Mouse (Mus musculus): ENCODE data around the gene Olfr578. TPM values are rescaled to one million over a fixed set of nuclear protein-coding genes. Genes with fewer than 3 reads are reported as not detected.

The Olfr578 gene
- polyA plus RNA-seq (2015; fragmentation: Nextera tagmentation; extraction: Ambion mirVana), result not detected in 2 replicates

DNA sequence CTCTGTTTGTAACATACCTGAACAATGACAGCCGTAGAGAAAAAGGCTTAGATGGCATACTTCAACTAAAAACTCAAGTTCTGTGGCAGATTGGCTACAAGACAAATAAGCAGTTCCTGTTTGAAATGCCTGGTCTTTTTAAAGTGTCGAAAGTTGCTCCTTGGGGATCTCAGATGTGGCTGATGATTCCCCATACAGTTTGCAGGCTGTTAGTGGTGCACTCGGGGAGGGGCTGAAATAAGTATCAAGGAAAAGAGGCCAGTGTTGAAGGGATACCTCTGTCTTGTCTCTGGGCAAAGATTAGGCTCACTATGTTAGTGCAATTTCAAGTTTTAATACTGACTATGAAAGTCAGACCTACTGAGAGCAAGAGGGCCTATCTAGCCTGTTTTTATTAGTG, at the start of gene Olfr578:
Olfr578 (minus strand) TSS at position 101 of the 400 bp plus-strand sequence.
- Histone ChIP-seq H3K4me2 (ENCODE audit: low read depth, low read length) (no peak within 1 kb of the TSS), H3K4me1 (replicated peaks; ENCODE audit: control insufficient read depth, insufficient read depth, low read length) (no peaks in the 10 kb centered on the region), H3K9me3 (ENCODE audit: control insufficient read depth, low read length) (no peaks in the 10 kb centered on the region), H3K4me3 (ENCODE audit: low read length) (no peak within 1 kb of the TSS), H3K9ac (ENCODE audit: low read length) (no peak within 1 kb of the TSS), H3K36me3 (ENCODE audit: control insufficient read depth, insufficient read depth, low read length) (no peaks in the 10 kb centered on the region), H3K27ac (ENCODE audit: low read length) (no peak within 1 kb of the TSS), H3K27me3 (ENCODE audit: control insufficient read depth, insufficient read depth, low read depth, low read length) (no peaks in the 10 kb centered on the region)
- 48% methylated on average over 3 of the region's 3 CpGs for WGBS
- ATAC-seq (ENCODE audit: low read depth), result no peak

GRCm38 (mm10) chr7:103037724-103038123, 48.6 kb upstream of the Olfr578 start, which contains the start of gene Olfr582:
Olfr582 (plus strand) TSS chr7:103038024.
- H3K4me1 ChIP-seq (replicated peaks; ENCODE audit: control insufficient read depth, insufficient read depth, low read length), result no peaks in the 10 kb centered on the region
- H3K27me3 ChIP-seq (ENCODE audit: control insufficient read depth, insufficient read depth, low read depth, low read length), result no peaks in the 10 kb centered on the region
- no peaks in the 10 kb centered on the region for H3K9me3 ChIP-seq (ENCODE audit: control insufficient read depth, low read length)
- no peak within 1 kb of the TSS for H3K4me2 ChIP-seq (ENCODE audit: low read depth, low read length)
- H3K9ac ChIP-seq (ENCODE audit: low read length), result no peak within 1 kb of the TSS
- H3K36me3 ChIP-seq (ENCODE audit: control insufficient read depth, insufficient read depth, low read length), result no peaks in the 10 kb centered on the region
- H3K27ac ChIP-seq (ENCODE audit: low read length), result no peak within 1 kb of the TSS
- H3K4me3 ChIP-seq (ENCODE audit: low read length), result no peak within 1 kb of the TSS
- ATAC-seq (ENCODE audit: low read depth), result no peak

- no peak for ATAC-seq (ENCODE audit: low read depth)
Measured at GRCm38 (mm10) chr7:102975843-102976242, 13.3 kb downstream of the Olfr578 start, which contains the start of gene Olfr577. Olfr577 (minus strand) TSS chr7:102975943.

GRCm38 (mm10) chr7:102974399-102974798, 14.7 kb downstream of the Olfr578 start:
- Histone ChIP-seq H3K36me3 (ENCODE audit: control insufficient read depth, insufficient read depth, low read length) (no peaks in the 10 kb centered on the region), H3K27ac (ENCODE audit: low read length) (no peak overlapping the region), H3K4me3 (ENCODE audit: low read length) (no peak overlapping the region), H3K9ac (ENCODE audit: low read length) (no peak overlapping the region), H3K4me1 (replicated peaks; ENCODE audit: control insufficient read depth, insufficient read depth, low read length) (no peaks in the 10 kb centered on the region), H3K9me3 (ENCODE audit: control insufficient read depth, low read length) (no peaks in the 10 kb centered on the region), H3K4me2 (ENCODE audit: low read depth, low read length) (no peak overlapping the region), H3K27me3 (ENCODE audit: control insufficient read depth, insufficient read depth, low read depth, low read length) (no peaks in the 10 kb centered on the region)
- WGBS, result 45% methylated on average over 1 of the region's 1 CpGs
- ATAC-seq (ENCODE audit: low read depth), result no peak

More at GRCm38 (mm10) chr7:102975843-102976242, 13.3 kb downstream of the Olfr578 start, which contains the start of gene Olfr577:
- Histone ChIP-seq H3K4me3 (ENCODE audit: low read length) (no peak within 1 kb of the TSS), H3K9ac (ENCODE audit: low read length) (no peak within 1 kb of the TSS), H3K9me3 (ENCODE audit: control insufficient read depth, low read length) (no peaks in the 10 kb centered on the region), H3K4me1 (replicated peaks; ENCODE audit: control insufficient read depth, insufficient read depth, low read length) (no peaks in the 10 kb centered on the region), H3K4me2 (ENCODE audit: low read depth, low read length) (no peak within 1 kb of the TSS), H3K27ac (ENCODE audit: low read length) (no peak within 1 kb of the TSS), H3K36me3 (ENCODE audit: control insufficient read depth, insufficient read depth, low read length) (no peaks in the 10 kb centered on the region), H3K27me3 (ENCODE audit: control insufficient read depth, insufficient read depth, low read depth, low read length) (no peaks in the 10 kb centered on the region)
- WGBS, result 67% methylated on average over 2 of the region's 2 CpGs

DNA sequence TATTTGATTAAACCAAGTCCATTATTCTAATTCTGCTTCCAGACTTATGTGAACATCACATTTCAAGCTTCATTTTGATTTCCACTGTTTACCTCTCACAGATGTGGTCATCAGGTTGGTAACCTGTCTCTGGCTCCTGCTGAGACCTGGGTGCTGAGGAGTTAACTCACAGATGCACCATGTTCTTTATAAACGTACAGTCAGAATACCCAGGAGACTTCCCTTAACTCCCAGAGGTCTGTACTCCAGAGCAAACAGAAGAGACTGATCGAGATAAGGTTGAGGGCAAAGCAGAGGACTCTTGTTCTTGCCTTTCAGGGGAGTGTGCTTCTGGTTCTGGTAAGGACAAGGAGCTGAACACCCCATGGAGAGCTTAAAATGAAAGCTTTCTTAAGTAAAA, 26.8 kb downstream of the Olfr578 start, which contains the start of gene Olfr576:
Olfr576 (plus strand) TSS at position 301 of the 400 bp plus-strand sequence.
- no peak within 1 kb of the TSS for H3K27ac ChIP-seq (ENCODE audit: low read length)
- ATAC-seq (ENCODE audit: low read depth), result no peak
- no peak within 1 kb of the TSS for H3K9ac ChIP-seq (ENCODE audit: low read length)
- 10% methylated on average over 2 of the region's 2 CpGs for WGBS
- no peak within 1 kb of the TSS for H3K4me3 ChIP-seq (ENCODE audit: low read length)
- no peaks in the 10 kb centered on the region for H3K36me3 ChIP-seq (ENCODE audit: control insufficient read depth, insufficient read depth, low read length)
- 0 out of 2 replicates have a peak, but pooled peaks cover 1% of the 10 kb centered on the region for H3K4me1 ChIP-seq (replicated peaks; ENCODE audit: control insufficient read depth, insufficient read depth, low read length)
- no peak within 1 kb of the TSS for H3K4me2 ChIP-seq (ENCODE audit: low read depth, low read length)
- no peaks in the 10 kb centered on the region for H3K9me3 ChIP-seq (ENCODE audit: control insufficient read depth, low read length)
- no peaks in the 10 kb centered on the region for H3K27me3 ChIP-seq (ENCODE audit: control insufficient read depth, insufficient read depth, low read depth, low read length)

GRCm38 (mm10) chr7:102958593-102958992, 30.5 kb downstream of the Olfr578 start, which contains the start of gene Olfr575:
Olfr575 (minus strand) TSS chr7:102958775.
- Histone ChIP-seq H3K27me3 (ENCODE audit: control insufficient read depth, insufficient read depth, low read depth, low read length) (no peaks in the 10 kb centered on the region), H3K27ac (ENCODE audit: low read length) (no peak within 1 kb of the TSS), H3K9me3 (ENCODE audit: control insufficient read depth, low read length) (no peaks in the 10 kb centered on the region), H3K4me3 (ENCODE audit: low read length) (no peak within 1 kb of the TSS), H3K36me3 (ENCODE audit: control insufficient read depth, insufficient read depth, low read length) (no peaks in the 10 kb centered on the region), H3K4me1 (replicated peaks; ENCODE audit: control insufficient read depth, insufficient read depth, low read length) (no peaks in the 10 kb centered on the region), H3K9ac (ENCODE audit: low read length) (no peak within 1 kb of the TSS), H3K4me2 (ENCODE audit: low read depth, low read length) (no peak within 1 kb of the TSS)
- WGBS, result 27% methylated on average over 1 of the region's 1 CpGs
- no peak for ATAC-seq (ENCODE audit: low read depth)

GRCm38 (mm10) chr7:102958137-102958536, 31.0 kb downstream of the Olfr578 start:
- WGBS, result 49% methylated on average over 3 of the region's 3 CpGs
- H3K9ac ChIP-seq (ENCODE audit: low read length), result no peak overlapping the region
- no peak overlapping the region for H3K4me2 ChIP-seq (ENCODE audit: low read depth, low read length)
- no peak for ATAC-seq (ENCODE audit: low read depth)
- H3K4me3 ChIP-seq (ENCODE audit: low read length), result no peak overlapping the region
- no peak overlapping the region for H3K27ac ChIP-seq (ENCODE audit: low read length)
- no peaks in the 10 kb centered on the region for H3K27me3 ChIP-seq (ENCODE audit: control insufficient read depth, insufficient read depth, low read depth, low read length)
- no peaks in the 10 kb centered on the region for H3K4me1 ChIP-seq (replicated peaks; ENCODE audit: control insufficient read depth, insufficient read depth, low read length)
- H3K9me3 ChIP-seq (ENCODE audit: control insufficient read depth, low read length), result no peaks in the 10 kb centered on the region
- H3K36me3 ChIP-seq (ENCODE audit: control insufficient read depth, insufficient read depth, low read length), result no peaks in the 10 kb centered on the region

- 43% methylated on average over 1 of the region's 1 CpGs for WGBS
- no peaks in the 10 kb centered on the region for H3K36me3 ChIP-seq (ENCODE audit: control insufficient read depth, insufficient read depth, low read length)
- H3K9me3 ChIP-seq (ENCODE audit: control insufficient read depth, low read length), result no peaks in the 10 kb centered on the region
- H3K4me1 ChIP-seq (replicated peaks; ENCODE audit: control insufficient read depth, insufficient read depth, low read length), result no peaks in the 10 kb centered on the region
- H3K4me2 ChIP-seq (ENCODE audit: low read depth, low read length), result no peak overlapping the region
- H3K27me3 ChIP-seq (ENCODE audit: control insufficient read depth, insufficient read depth, low read depth, low read length), result no peaks in the 10 kb centered on the region
- H3K9ac ChIP-seq (ENCODE audit: low read length), result no peak overlapping the region
- H3K27ac ChIP-seq (ENCODE audit: low read length), result no peak overlapping the region
- H3K4me3 ChIP-seq (ENCODE audit: low read length), result no peak overlapping the region
- no peak for ATAC-seq (ENCODE audit: low read depth)
Measured at GRCm38 (mm10) chr7:102950732-102951131, 38.4 kb downstream of the Olfr578 start.

DNA sequence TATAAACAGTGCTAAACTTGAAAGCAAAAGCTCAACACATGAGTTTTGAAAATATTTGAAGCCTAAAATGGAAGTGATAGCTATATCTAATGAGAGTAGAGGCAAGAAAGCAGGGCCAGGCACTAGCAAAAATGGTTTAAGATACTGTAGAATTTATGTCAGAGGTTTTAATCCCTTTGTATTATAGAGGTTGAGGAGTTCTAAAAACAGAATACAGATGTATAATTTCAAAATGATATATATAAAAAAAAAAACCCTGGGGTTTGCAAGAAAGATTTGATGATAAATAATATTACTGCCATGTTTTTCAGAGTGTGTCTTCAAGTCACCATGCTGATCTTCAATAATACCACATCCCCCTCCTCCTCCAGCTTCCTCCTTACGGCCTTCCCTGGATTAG, 41.0 kb downstream of the Olfr578 start, which contains the start of gene Olfr574:
Olfr574 (plus strand) TSS at position 301 of the 400 bp plus-strand sequence.
- Histone ChIP-seq H3K36me3 (ENCODE audit: control insufficient read depth, insufficient read depth, low read length) (no peaks in the 10 kb centered on the region), H3K4me2 (ENCODE audit: low read depth, low read length) (no peak within 1 kb of the TSS), H3K27me3 (ENCODE audit: control insufficient read depth, insufficient read depth, low read depth, low read length) (no peaks in the 10 kb centered on the region), H3K4me3 (ENCODE audit: low read length) (no peak within 1 kb of the TSS), H3K27ac (ENCODE audit: low read length) (no peak within 1 kb of the TSS), H3K9ac (ENCODE audit: low read length) (no peak within 1 kb of the TSS), H3K9me3 (ENCODE audit: control insufficient read depth, low read length) (no peaks in the 10 kb centered on the region), H3K4me1 (replicated peaks; ENCODE audit: control insufficient read depth, insufficient read depth, low read length) (no peaks in the 10 kb centered on the region)
- WGBS, result 100% methylated on average over 1 of the region's 1 CpGs
- ATAC-seq (ENCODE audit: low read depth), result no peak
